Mouse (Mus musculus): ENCODE data around the gene Bgn.

- no peak for TF ChIP-seq CTCF (IDR thresholded peaks at IDR 0.05; ENCODE audit: borderline replicate concordance, extremely low read depth, insufficient read depth, insufficient read length)
- TF ChIP-seq POLR2A (IDR thresholded peaks at IDR 0.05; ENCODE audit: borderline replicate concordance, extremely low read depth, insufficient read depth, insufficient read length, poor library complexity, severe bottlenecking) = no peak
Measured at GRCm38 (mm10) chrX:73479656-73480055, 3.7 kb upstream of the Bgn start.
